Mouse (Mus musculus) cerebellum, postnatal 25 days (tissue): ENCODE data around the gene Myadm.
"Not testable (repeated sequence)": the region's sequence is repeated elsewhere in the genome, so short reads cannot be mapped to it uniquely, and the experiment has no call there.

Experiments used
- DNase-seq, 2 experiments: peaks; one replicate each; pipeline ENCODE4 v3.0.0; 2021; ENCODE audit warnings: mixed read lengths in 2 of 2

Myadm gene

GRCm38 (mm10) chr7:3288976-3289970 is at the start of gene Myadm, which contains the start of gene Prkcg:
Myadm (plus strand) TSS chr7:3289080.
Prkcg (plus strand) TSS chr7:3289179.
- DNase-seq = peak; percentile 85 to 89

- no peak for DNase-seq
Observed at GRCm38 (mm10) chr7:3239193-3239592, 49.7 kb upstream of the Myadm start.

- no peak for DNase-seq
Observed at GRCm38 (mm10) chr7:3260701-3261100, 28.2 kb upstream of the Myadm start.

- DNase-seq = peak in 1 of 2 experiments; percentile 13
Observed at GRCm38 (mm10) chr7:3261446-3261845, 27.4 kb upstream of the Myadm start.

- peak; percentile 34 to 57 for DNase-seq
Observed at GRCm38 (mm10) chr7:3262789-3263188, 26.1 kb upstream of the Myadm start.

- peak in 1 of 2 experiments; percentile 13 for DNase-seq
Observed at GRCm38 (mm10) chr7:3264390-3265022, 24.4 kb upstream of the Myadm start.

- no peak for DNase-seq
Observed at GRCm38 (mm10) chr7:3265311-3265710, 23.6 kb upstream of the Myadm start.

GRCm38 (mm10) chr7:3267261-3267660 is 21.6 kb upstream of the Myadm start:
- no peak for DNase-seq

- no peak for DNase-seq
Observed at GRCm38 (mm10) chr7:3267888-3268287, 21.0 kb upstream of the Myadm start.

- DNase-seq = no peak
Observed at GRCm38 (mm10) chr7:3268291-3268690, 20.6 kb upstream of the Myadm start.

GRCm38 (mm10) chr7:3272206-3272605 is 16.7 kb upstream of the Myadm start:
- no peak for DNase-seq

- no peak for DNase-seq
Observed at GRCm38 (mm10) chr7:3275455-3276170, 13.3 kb upstream of the Myadm start.

GRCm38 (mm10) chr7:3276781-3277180 is 12.1 kb upstream of the Myadm start:
- not testable (repeated sequence) for DNase-seq

- DNase-seq = no peak
Observed at GRCm38 (mm10) chr7:3280080-3280653, 8.7 kb upstream of the Myadm start.

- no peak for DNase-seq
Observed at GRCm38 (mm10) chr7:3280654-3281153, 8.2 kb upstream of the Myadm start.

- DNase-seq = no peak
Observed at GRCm38 (mm10) chr7:3281741-3282140, 7.1 kb upstream of the Myadm start.

- DNase-seq = no peak
Observed at GRCm38 (mm10) chr7:3283081-3283875, 5.6 kb upstream of the Myadm start.

GRCm38 (mm10) chr7:3284604-3285003 is 4.3 kb upstream of the Myadm start:
- no peak for DNase-seq

GRCm38 (mm10) chr7:3286036-3286435 is 2.8 kb upstream of the Myadm start:
- no peak for DNase-seq

- DNase-seq = no peak
Observed at GRCm38 (mm10) chr7:3287186-3287585, 1.7 kb upstream of the Myadm start.

GRCm38 (mm10) chr7:3290257-3291033 is 1.6 kb downstream of the Myadm start:
- DNase-seq = peak; percentile 81 to 90
